Mouse (Mus musculus): ENCODE results near the gene Klhl41.
"Not testable (repeated sequence)": the region's sequence is repeated elsewhere in the genome, so short reads cannot be mapped to it uniquely, and the experiment has no call there.

The Klhl41 gene

DNA sequence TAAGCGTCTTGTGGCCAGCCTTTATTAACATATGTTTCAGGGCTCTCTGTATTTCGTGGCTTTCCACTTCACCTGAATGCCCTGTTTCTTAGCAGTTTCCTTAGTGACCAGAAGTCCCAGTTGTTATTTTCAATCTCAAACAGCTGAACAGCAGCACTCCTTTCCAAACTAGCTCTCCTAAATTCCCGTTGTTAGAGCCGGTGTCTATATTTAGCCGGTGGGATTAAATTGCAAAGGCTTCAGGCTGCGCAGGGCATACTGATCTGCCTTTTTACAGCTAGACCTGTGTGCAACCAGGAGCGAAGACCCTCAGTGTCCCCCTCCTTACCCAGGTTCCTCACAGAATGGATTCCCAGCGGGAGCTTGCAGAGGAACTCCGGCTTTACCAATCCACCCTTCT, at the start of gene Klhl41:
Gene Klhl41 (plus strand): TSS at position 268 of the 400 bp plus-strand sequence.
- DNase-seq (ENCODE audit: low spot score) = no peak

DNA sequence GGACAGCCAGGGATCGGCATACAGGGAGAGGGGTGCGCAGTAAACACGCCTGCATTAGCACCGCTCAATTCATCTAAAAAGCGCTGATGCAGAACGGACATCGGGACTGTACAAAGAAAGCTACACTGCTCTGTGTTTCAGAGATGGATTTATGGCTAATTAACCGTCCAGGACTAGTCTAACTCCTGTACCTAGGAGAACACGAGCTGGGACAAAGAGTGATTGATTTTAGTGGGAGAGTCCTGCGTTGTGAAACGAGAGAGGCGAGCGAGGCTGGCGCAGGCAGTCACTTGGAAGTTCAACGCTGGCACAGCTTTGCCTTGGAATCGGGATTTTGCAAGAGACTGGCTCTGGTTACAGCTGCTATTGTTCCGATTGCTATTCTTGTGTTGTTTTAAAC, 40.7 kb upstream of the Klhl41 start:
- DNase-seq (ENCODE audit: low spot score) = no peak

DNA sequence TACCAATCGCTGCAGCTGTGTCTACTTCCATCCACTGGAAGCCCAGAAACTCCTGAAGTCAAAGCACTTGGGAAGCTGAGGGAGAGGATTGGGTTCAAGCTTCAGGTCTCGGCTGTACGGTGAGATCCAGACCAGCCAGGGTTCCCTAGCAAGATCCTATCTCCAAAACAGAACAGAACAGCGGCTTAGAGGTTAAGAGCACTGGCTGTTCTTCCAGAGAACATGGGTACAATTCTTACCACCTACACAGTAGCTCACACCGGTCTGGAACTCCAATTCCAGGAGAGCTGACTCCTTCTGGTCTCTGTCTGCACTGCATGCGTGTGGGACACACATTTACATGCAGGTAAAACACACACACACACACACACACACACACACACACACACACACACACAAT, 40.0 kb upstream of the Klhl41 start:
- no peak for DNase-seq (ENCODE audit: low spot score)

DNA sequence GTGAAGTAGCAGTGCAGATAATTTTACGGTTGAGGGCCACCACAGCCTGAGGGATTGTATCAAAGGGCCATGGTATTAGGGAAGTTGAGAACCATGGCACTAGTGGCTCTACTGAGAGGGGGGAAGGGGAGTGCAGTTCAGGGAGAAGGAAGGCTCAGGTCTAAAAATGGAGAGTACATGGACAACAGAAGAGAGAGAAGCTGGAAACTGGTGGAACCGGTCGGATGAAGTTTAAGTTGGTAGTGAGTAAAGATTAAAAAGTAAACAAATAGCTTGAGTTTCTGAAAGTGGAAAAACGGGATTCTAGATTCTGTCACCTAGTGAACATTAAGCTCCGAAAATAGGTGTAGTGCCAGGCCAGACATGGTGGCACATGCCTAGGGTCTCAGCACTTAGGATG, 39.1 kb upstream of the Klhl41 start:
- DNase-seq (ENCODE audit: low spot score) = no peak

DNA sequence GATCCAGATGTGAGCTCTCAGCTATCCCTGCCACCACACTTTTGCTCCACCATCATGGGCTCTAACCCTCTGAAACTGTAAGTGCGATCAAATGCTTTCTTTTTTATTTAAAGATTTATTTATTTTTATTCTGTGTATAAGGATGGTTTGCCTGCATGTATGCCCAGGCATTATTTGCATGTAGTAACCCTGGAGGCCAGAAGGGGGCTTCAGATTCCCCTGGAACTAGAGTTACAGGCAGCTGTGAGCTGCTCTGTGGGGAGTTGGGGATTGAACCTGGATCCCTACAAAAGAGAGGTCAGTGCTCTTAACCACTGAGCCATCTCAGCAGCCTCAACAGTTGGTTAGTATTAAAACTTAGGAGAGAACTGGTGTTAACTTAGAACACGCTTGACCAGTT, 38.5 kb upstream of the Klhl41 start:
- DNase-seq (ENCODE audit: low spot score) = no peak

DNA sequence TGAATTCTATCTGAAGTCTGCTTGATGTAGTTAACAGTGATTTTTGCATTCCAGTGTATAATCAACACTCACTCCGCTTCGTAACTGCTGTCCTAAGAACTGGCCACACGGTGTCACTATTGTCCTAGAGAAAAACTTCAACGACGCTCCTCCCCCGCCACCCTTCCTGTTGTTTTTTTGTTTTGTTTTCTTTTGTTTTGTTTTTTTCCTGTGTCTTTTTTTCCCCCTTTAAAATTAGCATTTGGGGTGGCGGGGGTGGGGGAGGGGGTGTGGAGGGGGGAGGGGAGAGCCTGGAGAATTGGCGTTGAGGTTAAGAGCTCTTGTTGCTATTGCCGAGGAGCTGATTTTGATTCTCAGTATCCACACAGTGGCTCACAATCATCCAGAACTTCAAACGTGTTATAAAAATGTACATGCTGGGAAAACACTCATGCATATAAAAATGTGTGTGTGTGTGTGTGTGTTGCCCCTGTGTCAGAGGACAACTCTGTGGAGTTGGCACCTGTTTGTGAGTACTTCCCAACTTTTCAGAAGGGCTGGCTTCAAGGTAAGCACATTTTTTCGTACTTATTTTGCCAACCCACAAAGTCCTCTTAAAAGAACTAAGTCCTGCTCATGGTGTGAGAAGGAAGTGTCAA, 34.7 kb upstream of the Klhl41 start:
- no peak for DNase-seq (ENCODE audit: low spot score)

DNA sequence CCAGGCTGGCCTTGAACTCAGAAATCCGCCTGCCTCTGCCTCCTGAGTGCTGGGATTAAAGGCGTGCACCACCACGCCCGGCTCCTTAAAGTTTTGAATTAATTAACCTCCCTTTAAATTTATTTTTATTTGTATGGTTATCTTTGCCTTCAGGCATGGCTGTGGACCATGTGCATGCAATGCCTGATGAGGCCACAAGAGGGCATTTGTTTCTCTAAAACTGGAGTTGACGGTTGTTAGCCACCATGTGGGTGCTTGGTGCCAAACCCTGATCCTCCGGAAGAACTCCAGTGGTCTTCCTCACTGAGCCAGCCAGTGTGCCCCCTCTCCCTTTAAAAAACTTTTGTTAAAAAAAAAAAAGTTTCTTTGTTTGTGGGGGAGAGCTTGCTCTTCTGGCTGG, 34.1 kb upstream of the Klhl41 start:
- no peak for DNase-seq (ENCODE audit: low spot score)

DNA sequence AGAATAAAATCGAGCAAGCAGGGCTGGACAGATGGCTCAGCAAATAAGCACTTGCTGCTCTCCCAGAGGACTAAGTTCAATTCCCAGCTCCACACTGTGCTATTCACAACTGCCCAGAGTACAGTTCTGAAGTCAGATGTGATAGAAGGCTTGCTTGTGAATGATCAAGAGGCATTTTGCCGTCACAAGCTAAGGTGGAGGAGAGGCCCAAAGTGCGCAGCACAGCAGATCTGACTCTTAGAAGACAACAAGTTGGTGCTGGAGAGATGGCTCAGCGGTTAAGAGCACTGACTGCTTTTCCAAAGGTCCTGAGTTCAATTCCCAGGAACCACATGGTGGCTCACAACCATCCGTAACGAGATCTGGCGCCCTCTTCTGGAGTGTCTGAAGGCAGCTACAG, 31.9 kb upstream of the Klhl41 start:
- not testable (repeated sequence) for DNase-seq (ENCODE audit: low spot score)

DNA sequence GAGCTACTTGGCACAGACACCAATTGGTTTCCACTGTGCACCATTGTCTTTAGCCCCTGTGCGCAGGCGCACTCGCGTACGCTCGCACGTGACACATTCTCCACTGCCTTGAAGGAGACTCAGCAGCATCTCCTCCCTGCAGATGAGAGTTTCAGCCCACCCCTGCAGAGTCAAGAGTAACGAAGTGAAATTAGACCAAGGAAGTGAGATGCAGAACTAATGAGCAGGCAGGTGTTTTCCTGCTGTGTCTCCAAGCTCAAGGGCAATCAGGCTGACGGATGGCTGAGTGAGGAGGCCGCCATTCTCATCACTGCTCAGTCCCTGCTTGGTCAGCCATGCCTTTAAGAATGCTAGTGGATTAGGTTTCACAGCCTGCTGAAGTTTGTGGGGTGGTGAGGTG, 29.8 kb upstream of the Klhl41 start:
- DNase-seq (ENCODE audit: low spot score) = no peak

DNA sequence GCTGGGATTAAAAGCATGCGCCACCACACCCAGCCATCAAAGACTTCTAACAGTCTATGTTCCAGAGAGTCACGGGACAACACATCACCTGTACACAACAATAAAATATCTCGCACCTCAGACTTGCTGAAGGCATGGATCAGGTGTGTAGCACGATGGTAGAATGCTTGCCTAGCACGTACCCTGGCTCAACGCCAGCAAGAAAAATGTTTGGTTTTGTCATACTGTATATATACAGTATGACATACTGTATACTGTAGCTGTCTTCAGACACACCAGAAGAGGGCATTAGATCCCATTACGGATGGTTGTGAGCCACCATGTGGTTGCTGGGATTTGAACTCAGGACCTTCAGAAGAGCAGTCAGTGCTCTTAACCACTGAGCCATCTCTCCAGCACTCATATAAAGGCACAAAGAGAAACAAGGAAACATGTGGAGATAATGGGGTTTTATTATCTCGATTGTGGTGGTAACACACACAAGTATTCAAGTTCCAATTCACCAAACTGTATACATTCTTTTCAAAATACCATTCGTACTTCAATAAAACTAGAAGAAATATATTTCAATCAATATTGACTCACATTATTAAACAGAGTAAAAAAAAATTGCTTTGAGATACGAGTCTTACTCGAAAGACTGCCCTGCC, 24.8 kb upstream of the Klhl41 start:
- DNase-seq (ENCODE audit: low spot score) = no peak

DNA sequence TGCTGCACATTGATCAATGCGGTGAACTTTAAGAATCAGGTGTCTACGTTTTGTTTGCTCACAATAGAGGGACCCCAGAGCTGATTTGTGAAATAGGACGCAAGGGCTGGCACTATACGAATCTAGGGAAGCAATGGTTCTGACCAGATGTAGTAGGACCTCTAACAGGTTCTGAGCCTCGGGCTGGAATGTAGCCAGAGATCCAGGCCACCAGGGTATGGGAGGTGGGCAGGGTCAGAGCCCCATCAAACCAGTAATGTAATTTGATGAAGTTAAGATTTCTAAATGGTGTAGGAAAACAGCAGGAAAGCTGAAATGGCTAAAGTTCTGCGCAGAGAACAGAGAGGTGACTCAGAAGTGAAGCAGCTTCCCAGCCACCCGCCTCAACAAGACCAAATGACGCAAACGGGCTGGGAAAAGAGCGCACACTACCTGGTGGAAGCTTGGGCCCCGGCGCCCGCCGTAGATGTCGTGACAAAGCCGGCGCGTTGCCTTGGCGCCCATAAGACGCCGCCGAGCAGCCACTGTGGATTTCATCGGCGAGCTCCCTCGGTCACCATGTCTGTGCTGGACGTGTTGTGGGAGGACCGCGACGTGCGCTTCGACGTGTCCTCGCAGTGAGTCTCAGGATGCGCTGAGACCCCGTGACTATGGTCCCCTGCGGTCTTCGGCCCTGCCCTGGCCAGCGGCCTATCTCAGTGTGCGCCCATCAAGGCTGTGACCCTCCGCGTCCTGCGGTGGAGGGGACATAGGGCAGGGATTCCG, 23.0 kb upstream of the Klhl41 start, which contains the start of gene Bbs5:
Gene Bbs5 (plus strand): TSS at position 446 of the 765 bp plus-strand sequence.
- DNase-seq (ENCODE audit: low spot score) = peak; percentile 89

DNA sequence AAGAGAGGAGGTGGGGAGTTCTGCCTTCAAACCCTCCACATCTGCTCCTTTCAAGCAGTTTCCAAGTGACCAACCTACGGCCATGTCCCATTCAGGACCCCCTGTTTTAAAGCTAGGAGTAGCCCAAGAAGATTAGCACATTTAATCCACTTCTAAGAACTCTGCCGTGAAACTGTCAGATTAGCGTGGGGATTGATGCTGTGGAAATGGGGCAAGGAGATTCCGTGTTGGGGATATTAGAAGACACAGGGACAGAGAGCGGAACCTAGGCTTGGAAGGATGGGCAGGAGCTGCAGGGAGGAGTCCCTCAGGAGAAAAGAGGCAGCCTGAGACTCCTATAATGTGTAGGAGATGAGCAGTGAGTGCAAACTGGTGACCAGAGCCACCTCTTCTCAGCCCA, 20.2 kb upstream of the Klhl41 start:
- DNase-seq (ENCODE audit: low spot score) = no peak

DNA sequence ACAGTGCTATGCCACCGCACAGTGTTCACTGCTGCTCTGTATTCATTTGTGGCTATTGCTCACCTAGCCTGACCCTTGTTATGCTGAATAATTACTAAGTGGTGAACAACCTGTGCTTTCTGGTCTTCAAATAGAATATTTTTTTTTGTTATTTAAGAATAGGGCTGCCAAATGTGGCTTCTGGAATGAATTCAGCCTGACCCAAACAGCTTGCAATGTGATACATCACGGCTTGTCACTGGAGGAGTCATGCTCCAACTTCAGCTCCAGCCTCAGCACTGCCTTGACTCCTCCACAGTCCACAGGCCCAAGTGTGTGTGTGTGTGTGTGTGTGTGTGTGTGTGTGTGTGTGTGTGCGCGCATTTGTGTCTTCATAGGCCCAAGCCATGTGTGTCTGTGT, 10.6 kb upstream of the Klhl41 start:
- DNase-seq (ENCODE audit: low spot score) = no peak

DNA sequence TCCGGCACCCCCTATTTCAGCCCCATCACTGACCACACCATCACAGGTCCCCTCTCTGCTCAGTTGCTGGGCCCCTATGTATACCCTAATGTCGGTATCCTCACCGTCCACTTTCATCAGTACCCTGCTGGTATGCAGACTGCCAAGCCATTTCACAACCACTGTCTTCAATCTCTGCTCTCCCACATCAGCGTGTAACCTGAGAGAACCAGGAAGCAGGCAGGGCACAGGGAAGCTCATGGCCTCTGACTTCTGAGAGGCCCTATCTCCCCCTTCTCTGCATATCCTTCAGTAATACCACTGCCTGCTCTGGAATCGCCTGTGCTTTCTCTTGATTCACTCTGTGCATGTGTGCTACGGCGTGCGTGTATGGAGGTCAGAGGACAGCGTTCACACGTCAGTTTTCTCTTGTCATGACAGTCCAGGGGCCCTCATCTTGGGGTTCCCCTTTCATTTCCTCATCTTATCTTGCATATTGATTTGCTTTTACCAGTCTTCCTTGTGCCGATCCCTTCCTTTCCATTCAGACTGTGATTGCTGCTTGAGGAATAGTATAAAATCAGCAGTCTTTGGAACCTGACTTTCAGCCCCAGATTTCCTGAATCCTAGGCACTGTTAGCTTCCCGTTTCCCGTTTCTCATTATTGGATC, 6.0 kb upstream of the Klhl41 start:
- DNase-seq (ENCODE audit: low spot score) = no peak

DNA sequence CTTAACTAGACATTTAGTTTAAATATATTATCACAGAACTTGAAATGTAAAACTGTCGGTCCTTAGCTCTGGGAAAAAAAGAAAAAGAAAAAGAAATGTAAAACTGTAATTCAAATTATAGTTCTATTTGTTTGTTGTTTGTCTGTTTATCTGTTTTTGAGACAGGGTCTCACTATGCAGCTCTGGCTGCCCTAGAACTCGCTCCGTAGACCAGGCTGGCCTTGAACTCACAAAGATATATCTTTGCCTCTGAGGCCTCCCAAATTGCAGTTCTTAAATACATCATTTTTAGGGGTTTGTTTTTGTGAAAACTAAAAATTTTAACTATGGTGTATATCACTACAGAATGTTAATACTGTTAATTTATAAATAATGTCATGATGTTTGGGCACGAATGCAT, 2.3 kb upstream of the Klhl41 start:
- DNase-seq (ENCODE audit: low spot score) = no peak

DNA sequence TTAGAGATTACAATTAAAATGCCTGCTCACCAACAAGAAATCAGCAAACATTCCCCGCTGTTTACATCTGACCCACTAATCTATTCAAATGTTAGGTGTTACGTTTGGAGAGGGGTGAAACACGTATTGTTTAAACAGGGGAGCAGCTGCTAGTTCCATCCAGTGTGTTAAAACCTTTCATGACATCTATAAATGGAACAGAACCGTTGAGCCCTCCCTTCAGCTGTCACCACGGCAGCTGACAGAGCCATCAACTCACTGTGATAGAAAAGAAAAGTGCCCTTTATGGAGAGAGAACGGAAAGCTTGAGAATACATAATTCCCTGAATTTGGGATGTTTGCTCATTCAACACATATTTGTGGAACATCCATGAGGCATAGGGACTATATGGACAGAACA, 1.5 kb upstream of the Klhl41 start:
- no peak for DNase-seq (ENCODE audit: low spot score)

DNA sequence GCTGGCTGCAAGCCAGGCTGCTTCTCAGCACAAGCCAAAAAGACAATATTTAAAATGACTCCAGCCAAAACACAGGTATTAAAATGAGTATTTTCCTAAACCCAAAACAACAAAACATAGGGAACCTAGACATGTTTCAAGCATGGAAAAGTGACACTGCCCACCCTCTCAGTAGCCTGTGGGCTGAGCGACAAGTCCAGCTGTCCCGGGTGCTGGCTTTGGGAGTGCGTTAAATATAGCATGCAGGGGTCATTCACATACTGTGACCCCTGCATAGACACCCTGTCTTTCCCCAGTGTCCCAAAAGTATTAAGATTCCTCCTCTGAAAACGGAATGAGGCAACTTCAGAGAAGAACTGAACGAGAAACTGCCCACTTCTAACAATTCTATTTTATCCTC, 3.8 kb downstream of the Klhl41 start:
- no peak for DNase-seq (ENCODE audit: low spot score)

DNA sequence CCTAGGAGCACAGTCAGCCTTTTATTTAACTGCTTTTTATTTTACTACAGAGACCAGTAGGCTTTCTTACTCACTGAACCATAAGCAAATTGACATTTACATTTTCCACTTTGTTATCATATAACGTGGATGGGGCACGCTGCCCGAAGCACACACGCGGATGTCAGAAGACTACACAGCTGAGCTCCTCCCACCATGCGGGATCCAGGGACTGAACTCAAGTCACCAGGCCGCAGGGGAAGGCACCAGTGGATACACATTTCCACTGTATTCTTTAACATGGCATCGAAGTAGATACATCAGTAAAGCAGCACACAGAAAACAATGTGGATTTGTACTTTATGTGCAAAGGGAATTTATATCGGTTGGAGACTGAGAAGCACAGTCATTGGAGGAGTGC, 5.3 kb downstream of the Klhl41 start:
- DNase-seq (ENCODE audit: low spot score) = no peak

DNA sequence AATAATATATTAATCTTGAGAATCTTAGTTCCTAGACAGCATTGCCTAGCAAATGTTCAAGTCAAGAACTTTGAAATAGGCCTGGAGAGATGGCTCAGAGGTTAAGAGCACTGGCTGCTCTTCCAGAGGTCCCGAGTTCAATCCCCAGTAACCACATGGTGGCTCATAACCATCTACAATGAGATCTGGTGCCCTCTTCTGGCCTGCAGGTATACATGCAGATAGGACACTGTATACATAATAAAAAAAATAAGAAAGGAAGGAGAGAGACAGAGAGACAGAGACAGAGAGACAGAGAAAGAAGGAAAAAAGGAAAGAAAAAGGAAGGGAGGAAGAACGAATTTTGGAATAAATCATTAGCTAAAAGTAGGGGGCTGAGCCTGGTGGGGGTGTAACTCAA, 6.8 kb downstream of the Klhl41 start:
- no peak for DNase-seq (ENCODE audit: low spot score)

DNA sequence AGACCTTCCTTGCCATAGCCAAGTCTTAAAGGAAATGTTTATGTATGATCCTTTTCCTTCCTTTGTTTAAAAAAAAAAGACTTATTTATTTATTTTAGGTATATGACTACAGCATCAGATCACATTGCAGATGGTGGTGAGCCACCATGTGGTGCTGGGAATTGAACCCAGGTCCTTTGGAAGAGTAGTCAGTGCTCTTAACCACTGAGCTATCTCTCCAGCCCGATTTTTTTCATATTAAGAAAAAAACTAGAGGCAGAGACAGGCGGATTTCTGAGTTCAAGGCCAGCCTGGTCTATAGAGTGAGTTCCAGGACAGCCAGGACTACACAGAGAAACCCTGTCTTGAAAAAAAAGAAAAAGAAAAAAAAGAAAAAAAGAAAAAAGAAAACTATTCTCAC, 7.3 kb downstream of the Klhl41 start:
- DNase-seq (ENCODE audit: low spot score) = not testable (repeated sequence)

DNA sequence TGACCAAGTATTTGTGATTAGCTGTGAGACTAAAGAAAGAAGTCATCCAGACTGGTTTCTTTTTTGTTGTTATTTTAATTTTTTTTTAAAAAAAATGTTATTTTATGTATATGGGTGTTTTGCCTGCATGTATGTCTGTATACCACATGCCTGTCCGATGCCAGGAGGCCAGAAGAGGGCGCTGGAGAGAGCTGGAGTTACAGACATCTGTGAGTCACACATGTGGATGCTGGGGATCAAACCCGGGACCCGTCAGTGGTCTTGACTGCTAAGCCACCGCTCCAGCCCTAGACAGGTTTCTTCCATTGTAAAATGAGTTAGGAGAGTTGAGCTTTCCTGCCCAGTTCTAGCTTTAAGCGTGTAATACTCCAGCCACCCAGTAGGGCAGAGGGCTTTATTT, 10.1 kb downstream of the Klhl41 start:
- no peak for DNase-seq (ENCODE audit: low spot score)

DNA sequence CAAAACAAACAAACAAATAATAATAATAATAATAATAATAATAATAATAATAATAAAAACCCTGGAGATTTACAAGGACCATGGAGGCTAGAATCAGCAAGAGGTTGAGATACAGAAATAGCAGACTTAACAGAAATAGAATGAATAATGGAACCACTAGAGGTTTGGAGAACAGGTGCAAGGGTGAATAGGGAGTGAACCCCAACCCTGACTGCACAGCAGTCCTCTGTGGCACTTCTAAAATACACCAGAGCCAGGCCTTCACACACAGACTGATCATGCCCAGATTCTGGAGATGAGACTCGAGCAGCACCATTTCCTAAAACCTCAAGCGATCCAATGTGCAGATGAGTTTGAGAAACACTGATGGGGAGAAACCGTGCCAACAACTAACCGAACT, 12.0 kb downstream of the Klhl41 start:
- no peak for DNase-seq (ENCODE audit: low spot score)
